Mouse (Mus musculus) liver, adult 2 months (tissue): ENCODE results near the gene Hps3.

Experiments
- CTCF ChIP-seq: fragments of 200-500 bp; IDR thresholded peaks from 2 replicates; pipeline ENCODE4 v1.5.1; 2011; ENCODE audit warnings: low read depth, low read length, control low read depth
- POLR2A ChIP-seq: fragments of 200-500 bp; IDR thresholded peaks from 2 replicates; pipeline ENCODE4 v1.6.1; 2011; ENCODE audit warnings: low read length, control low read depth; ENCODE audit not compliant: insufficient read depth; ENCODE audit errors: extremely low read depth

- TF ChIP-seq CTCF (no peak), POLR2A (no peak)
Measured at GRCm38 (mm10) chr3:20018076-20018475, 17.0 kb downstream of the Hps3 start.
